In the genomic region with DNA sequence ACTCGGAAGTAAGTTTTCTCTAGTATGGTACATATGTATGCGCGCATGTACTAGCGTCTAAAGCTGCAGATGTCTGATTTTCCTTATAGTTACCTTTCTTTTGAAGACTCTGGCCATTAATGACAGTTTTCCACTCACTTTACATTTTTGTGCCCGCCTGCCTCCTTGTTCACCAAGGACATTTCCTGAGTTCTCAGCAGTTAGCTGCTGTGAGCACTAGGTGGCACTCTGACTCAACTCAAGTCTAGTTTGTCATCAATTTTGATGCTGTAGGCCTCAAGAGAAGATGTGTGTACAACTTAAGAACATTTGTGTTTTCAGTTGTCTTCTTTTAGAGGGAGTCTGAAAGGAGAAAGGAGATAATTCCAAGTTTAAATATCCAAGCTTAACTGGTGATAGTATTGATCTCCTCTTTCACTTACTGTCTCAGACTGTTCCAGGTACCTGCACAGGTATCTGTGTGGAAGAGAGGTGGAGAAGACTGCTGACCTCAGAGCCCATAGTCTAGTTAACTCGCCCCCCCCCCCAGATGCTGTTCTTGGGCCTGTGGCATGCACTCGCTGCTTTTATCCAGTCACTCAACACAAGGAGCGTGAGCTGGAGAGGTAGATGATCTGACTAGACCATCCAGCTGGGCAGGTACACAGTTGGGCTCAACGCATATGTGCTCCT, we compare ENCODE assay signal across 8 mouse cellular contexts. TPM values are rescaled to one million over a fixed set of nuclear protein-coding genes. Genes with fewer than 3 reads are reported as not detected.
A peak's percentile ranks its signal among the peaks of the same experiment; 100 is the strongest.
DNase-seq lines count a peak whose midpoint lies in the region; ATAC-seq lines count a peak whose summit lies in the region.

No protein-coding gene starts in this region.

- no peaks in the 10 kb centered on the region for H3K9me3 ChIP-seq in kidney, embryonic 14.5 days (ENCODE audit: control insufficient read depth, low read length)
- no peaks in the 10 kb centered on the region for H3K9me3 ChIP-seq in liver, embryonic 13.5 days (replicated peaks)

- no peaks in the 10 kb centered on the region for H3K36me3 ChIP-seq in kidney, embryonic 14.5 days (ENCODE audit: control insufficient read depth, insufficient read depth, low read length)
- no peaks in the 10 kb centered on the region for H3K36me3 ChIP-seq in liver, embryonic 13.5 days

- no peak overlapping the region for H3K4me2 ChIP-seq in kidney, embryonic 14.5 days (replicated peaks; ENCODE audit: low read depth, low read length)
- no peak overlapping the region for H3K4me2 ChIP-seq in liver, embryonic 13.5 days

- H3K9ac ChIP-seq in kidney, embryonic 14.5 days (ENCODE audit: low read depth, low read length) = no peak overlapping the region
- H3K9ac ChIP-seq in liver, embryonic 13.5 days = no peak overlapping the region

- H3K27ac ChIP-seq in kidney, embryonic 14.5 days (ENCODE audit: low read depth, low read length) = no peak overlapping the region
- H3K27ac ChIP-seq in liver, embryonic 13.5 days = no peak overlapping the region

- peak; percentile 70 for DNase-seq in CD4-positive helper T cell, adult 2 months (ENCODE audit: low read depth, low spot score)
- peak; percentile 67 for DNase-seq in T-cell, adult 2 months (ENCODE audit: low spot score)
- peak; percentile 83 to 87 for DNase-seq in cerebellum, postnatal 14 days
- peak; percentile 55 for DNase-seq in gastrocnemius, postnatal 10 days
- DNase-seq in liver, embryonic 13.5 days = peak; percentile 34
- peak; percentile 41 to 76 for DNase-seq in thymus, postnatal 10 days (ENCODE audit: low spot score in 2 of 2)

- WGBS in kidney, embryonic 14.5 days = 51% methylated on average over 9 of the region's 9 CpGs
- 51% methylated on average over 9 of the region's 9 CpGs for WGBS in liver, embryonic 13.5 days (ENCODE audit: insufficient replicate concordance)

- 0 out of 2 replicates have a peak, but pooled peaks have one; percentile 43 for ATAC-seq in kidney, embryonic 14.5 days (ENCODE audit: low FRiP score, low TSS enrichment)
- no peak for ATAC-seq in liver, embryonic 13.5 days (ENCODE audit: low read depth)
- peak; percentile 74 for ATAC-seq in neutrophil, adult 5-6 weeks (ENCODE audit: extremely low read depth, insufficient number of reproducible peaks, low FRiP score, poor library complexity, severe bottlenecking)

- no peak overlapping the region for H3K4me3 ChIP-seq in kidney, embryonic 14.5 days (ENCODE audit: low read length)
- H3K4me3 ChIP-seq in liver, embryonic 13.5 days (replicated peaks) = no peak overlapping the region

- no peaks in the 10 kb centered on the region for H3K4me1 ChIP-seq in kidney, embryonic 14.5 days (ENCODE audit: control insufficient read depth, insufficient read depth, low read length)
- peaks cover 28% of the 10 kb centered on the region for H3K4me1 ChIP-seq in liver, embryonic 13.5 days (replicated peaks)

- H3K27me3 ChIP-seq in kidney, embryonic 14.5 days (ENCODE audit: control insufficient read depth, insufficient read depth, low read length) = no peaks in the 10 kb centered on the region
- no peaks in the 10 kb centered on the region for H3K27me3 ChIP-seq in liver, embryonic 13.5 days

RNA-seq across cellular contexts. Expression of a gene that starts 21.3 kb away (rescaled TPM):
- total RNA-seq in gastrocnemius, postnatal 10 days (2021) = 10 to 100 TPM; 38.4 to 45.3 TPM
- 24.0 and 32.1 TPM in 2 replicates for polyA plus RNA-seq in kidney, embryonic 14.5 days (2014; fragmentation: Nextera tagmentation; extraction: Ambion mirVana)
- 22.3 and 25.3 TPM in 2 replicates for polyA plus RNA-seq in liver, embryonic 13.5 days (2015; fragmentation: Nextera tagmentation; extraction: Ambion mirVana)
- 76.1 and 79.8 TPM in 2 replicates for total RNA-seq in neutrophil, adult 5-6 weeks (2017)

RNA-seq across cellular contexts. Expression of a gene that starts 21.3 kb away (rescaled TPM):
- 1 to 10 TPM; 3.9 to 4.1 TPM for total RNA-seq in gastrocnemius, postnatal 10 days (2021)
- 21.1 and 24.7 TPM in 2 replicates for polyA plus RNA-seq in kidney, embryonic 14.5 days (2014; fragmentation: Nextera tagmentation; extraction: Ambion mirVana)
- polyA plus RNA-seq in liver, embryonic 13.5 days (2015; fragmentation: Nextera tagmentation; extraction: Ambion mirVana) = 14.9 and 17.3 TPM in 2 replicates
- 10.7 and 13.8 TPM in 2 replicates for total RNA-seq in neutrophil, adult 5-6 weeks (2017)

Comparison
In these comparisons a context has a peak if more than half of its experiments do, and no peak if none do; other contexts are left out.
1. DNase-seq: peak in every context shown above with its lines; median percentile 85 in cerebellum, postnatal 14 days; 70 in CD4-positive helper T cell, adult 2 months; 67 in T-cell, adult 2 months; 58 in thymus, postnatal 10 days; 55 in gastrocnemius, postnatal 10 days; 34 in liver, embryonic 13.5 days.